Mouse (Mus musculus): ENCODE results near the gene Dusp22.

The Dusp22 gene

DNA sequence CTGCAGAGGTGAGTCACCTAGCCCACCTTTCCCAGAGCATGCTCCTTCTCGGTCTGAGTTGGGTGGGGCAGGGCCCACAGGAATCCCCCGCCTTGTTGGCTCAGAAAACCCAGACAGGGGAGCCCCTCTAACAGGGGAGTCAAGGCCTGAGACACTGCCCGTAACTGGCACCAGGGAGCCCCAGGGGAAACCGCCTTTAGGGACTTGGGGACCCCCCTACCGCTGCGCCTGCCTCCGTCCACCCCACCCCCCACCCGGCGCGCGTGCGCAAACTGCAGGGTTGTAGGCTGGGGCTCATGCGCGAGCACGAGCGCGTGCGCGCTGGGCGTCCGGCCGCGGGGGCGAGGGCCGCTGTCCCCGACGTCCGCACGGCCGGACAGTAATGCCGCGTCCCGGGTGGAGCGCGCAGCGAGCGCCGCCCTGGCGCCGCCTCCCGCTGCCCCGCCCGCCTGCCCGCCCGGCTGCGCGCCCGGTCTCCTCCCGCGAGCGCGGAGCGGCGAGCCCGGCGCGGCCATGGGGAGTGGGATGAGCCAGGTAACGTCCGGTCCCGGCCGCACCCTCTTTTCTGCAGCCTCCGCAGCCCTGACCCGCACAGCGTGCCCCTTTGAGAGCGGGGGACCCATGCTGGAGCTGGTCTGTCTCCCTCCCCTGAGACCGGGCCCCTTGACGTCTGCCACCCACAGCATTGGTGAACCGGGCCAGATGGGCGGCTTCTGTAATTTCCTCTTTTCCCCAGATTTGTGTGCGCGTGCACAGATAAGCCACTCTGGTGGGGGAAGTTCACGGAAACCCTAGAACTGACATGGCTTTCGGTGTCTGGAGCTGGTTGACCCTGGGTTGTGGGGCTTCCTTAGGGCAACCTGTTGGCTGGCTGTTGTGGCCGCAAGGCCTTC, at the start of gene Dusp22:
Dusp22 (plus strand) TSS at position 387 of the 893 bp plus-strand sequence.
- Histone ChIP-seq H3K27me3 (ENCODE audit: control insufficient read depth, insufficient read depth, low read length, poor library complexity, severe bottlenecking) (no peaks in the 10 kb centered on the region), H3K36me3 (ENCODE audit: control insufficient read depth, insufficient read depth, low read length, poor library complexity, severe bottlenecking) (no peaks in the 10 kb centered on the region)
- peak; percentile 93 for DNase-seq (ENCODE audit: low read depth, low spot score)

DNA sequence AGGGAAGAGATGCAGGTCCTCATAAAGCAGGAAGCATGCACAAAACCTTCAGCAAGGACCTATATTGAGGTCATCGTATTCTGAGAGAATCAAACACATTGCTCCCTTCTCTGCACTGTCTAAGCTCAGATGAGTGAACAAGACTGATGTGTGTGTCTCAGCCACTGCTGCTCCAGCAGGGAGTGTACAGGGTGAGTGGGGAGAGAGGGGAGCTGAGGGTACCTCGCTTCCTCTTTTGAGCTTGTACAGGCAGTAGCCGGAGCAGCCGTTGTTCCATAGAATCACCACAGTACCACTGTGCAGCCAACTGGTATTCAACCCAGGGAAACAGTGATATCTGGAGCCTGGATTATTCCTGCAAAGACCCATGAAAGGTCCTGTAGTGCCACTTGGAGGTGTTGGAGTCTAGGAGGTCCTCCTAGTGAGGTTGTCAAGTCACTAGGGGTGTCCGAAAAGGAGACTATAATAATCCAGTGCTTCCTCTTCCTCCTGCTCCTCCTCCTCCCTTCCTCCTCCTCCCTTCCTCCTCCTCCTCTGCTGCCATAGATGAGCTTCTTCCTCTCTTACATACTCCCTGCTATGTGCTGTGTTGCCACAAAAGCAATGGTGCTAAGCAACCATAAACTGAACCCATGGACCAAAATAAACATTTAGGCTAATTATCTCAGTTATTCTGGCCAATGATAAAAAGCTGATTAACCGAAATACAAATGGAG, 47.6 kb upstream of the Dusp22 start:
- H3K36me3 ChIP-seq (ENCODE audit: control insufficient read depth, insufficient read depth, low read length, poor library complexity, severe bottlenecking), result no peaks in the 10 kb centered on the region
- DNase-seq (ENCODE audit: low read depth, low spot score), result peak; percentile 41
- H3K27me3 ChIP-seq (ENCODE audit: control insufficient read depth, insufficient read depth, low read length, poor library complexity, severe bottlenecking), result no peaks in the 10 kb centered on the region

DNA sequence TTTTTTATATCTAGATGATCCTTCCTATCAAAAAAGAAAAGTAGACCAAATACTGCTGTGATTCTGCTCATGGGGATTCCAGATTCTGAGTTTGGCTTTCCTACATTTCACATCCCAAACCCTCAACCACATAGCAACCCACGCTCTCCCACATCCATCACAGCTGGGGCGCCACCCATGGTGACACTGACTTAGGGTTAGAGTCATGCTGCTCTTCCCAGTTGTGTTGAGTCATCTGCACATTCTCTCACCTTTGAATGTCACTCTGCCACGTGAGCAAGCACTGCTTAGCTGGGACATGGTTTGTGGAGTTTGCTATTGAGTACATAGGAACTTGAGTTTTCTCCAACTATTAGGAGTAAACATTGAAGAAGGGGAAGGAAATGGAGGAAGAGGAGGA, 40.1 kb upstream of the Dusp22 start:
- H3K27me3 ChIP-seq (ENCODE audit: control insufficient read depth, insufficient read depth, low read length, poor library complexity, severe bottlenecking), result no peaks in the 10 kb centered on the region
- H3K36me3 ChIP-seq (ENCODE audit: control insufficient read depth, insufficient read depth, low read length, poor library complexity, severe bottlenecking), result no peaks in the 10 kb centered on the region
- no peak for DNase-seq (ENCODE audit: low read depth, low spot score)

DNA sequence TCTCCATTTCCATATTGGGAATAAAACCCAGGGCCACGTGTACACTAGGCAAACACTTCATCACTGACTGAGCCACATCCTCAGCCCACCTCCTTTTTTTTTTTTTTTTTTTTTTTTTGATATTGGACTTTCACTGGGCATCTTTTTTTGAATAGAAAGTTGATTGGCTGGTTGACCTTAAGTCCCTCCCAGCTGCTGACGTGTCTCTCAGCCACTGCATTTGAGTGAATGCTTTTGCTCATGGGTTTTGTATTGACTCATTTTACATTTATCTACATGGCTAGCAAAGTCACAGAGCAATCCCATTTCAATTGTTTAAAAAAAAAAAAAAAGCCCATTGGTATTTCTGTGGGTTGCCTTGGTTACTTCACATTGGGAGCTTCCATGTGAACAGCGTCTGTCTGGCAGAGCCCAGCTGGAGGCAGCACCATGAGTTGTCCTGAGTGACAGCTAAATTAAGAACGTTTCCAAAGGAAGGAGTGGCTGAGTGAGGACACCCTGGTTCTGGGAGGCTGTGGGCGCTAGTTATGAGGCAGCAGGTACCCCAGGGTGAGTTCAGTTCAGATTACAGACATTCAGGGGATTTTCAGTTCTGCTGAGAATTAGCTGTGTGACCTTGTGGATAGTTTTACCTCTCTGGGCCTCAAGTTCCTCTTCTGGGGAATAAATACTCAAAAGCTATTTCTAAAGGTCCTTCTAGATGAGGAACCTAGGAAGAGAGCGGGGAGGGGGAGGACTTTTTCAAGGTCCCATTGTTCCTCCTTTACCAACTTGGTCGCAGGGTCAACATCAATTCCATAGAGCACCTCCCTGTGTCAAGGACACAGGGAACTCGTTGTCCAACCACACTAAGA, 31.4 kb upstream of the Dusp22 start:
- no peaks in the 10 kb centered on the region for H3K36me3 ChIP-seq (ENCODE audit: control insufficient read depth, insufficient read depth, low read length, poor library complexity, severe bottlenecking)
- no peaks in the 10 kb centered on the region for H3K27me3 ChIP-seq (ENCODE audit: control insufficient read depth, insufficient read depth, low read length, poor library complexity, severe bottlenecking)
- DNase-seq (ENCODE audit: low read depth, low spot score), result peak; percentile 53

DNA sequence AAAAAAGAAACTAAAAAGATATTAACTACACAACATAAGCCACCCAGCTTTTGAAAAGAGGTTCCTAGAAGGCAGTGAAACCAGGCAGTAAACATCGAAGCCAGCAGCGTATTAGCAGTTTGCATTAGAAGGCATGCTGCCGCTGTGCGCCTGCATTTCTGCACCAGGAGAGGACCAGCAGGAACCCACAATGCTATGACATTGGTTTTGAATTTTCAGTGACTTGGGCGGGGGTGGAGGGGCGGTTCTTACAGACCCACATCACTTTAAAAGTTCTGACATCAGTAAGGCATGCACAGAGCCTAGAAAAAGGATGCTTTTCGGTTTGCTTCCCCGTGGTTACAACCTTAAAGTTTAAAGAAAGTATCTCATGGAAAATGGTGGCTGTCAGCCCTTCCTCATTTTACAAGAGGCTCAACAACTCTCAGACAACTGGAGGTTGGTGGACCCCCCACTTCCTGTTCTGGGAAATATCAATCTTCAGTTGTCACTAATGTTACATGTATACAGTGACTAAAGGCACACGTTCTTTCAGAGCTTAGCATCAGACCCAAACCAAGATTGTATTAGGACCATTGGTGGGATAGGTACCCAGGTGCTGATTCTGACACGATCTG, 29.9 kb upstream of the Dusp22 start:
- H3K27me3 ChIP-seq (ENCODE audit: control insufficient read depth, insufficient read depth, low read length, poor library complexity, severe bottlenecking), result no peaks in the 10 kb centered on the region
- no peaks in the 10 kb centered on the region for H3K36me3 ChIP-seq (ENCODE audit: control insufficient read depth, insufficient read depth, low read length, poor library complexity, severe bottlenecking)
- DNase-seq (ENCODE audit: low read depth, low spot score), result peak; percentile 67

DNA sequence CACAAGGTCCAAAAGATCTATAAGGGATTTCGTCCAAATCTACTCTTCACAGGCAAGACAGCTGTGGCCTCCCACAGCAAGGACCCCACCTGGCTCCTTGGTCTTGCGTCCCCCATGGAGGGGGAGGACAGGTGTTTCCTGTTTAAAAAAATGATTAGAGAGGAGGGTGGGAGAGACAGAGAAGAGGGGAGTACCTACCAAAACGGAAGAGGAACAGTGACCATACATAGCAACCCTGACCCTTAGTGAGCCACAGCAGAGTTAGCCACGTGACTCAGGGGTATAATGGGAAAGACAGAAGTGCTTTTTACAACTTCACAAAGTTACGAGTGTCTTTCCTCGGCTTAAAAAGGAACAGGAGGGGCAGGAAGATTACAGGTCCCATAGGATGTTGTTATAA, 26.8 kb upstream of the Dusp22 start:
- DNase-seq (ENCODE audit: low read depth, low spot score), result peak; percentile 70
- H3K27me3 ChIP-seq (ENCODE audit: control insufficient read depth, insufficient read depth, low read length, poor library complexity, severe bottlenecking), result no peaks in the 10 kb centered on the region
- H3K36me3 ChIP-seq (ENCODE audit: control insufficient read depth, insufficient read depth, low read length, poor library complexity, severe bottlenecking), result no peaks in the 10 kb centered on the region

DNA sequence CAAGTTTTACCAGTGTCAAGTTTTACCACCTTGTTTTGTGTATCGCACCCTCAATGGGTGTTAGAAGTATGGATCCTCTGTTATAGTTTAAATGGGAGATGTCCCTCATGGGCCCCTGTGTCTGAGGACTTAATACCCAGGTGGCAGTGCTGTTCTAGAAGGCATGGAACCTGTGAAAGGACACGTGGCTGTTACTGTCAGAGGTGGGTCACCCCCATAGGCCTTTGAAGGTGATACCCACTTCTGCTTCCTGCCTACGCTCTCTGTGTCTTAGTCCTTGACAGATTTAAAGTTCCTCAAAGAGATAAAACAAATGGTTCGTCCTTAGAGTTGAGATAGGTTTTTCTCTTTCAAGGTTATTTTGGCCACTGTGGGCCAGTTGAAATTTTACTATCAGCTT, 23.3 kb upstream of the Dusp22 start:
- Histone ChIP-seq H3K36me3 (ENCODE audit: control insufficient read depth, insufficient read depth, low read length, poor library complexity, severe bottlenecking) (no peaks in the 10 kb centered on the region), H3K27me3 (ENCODE audit: control insufficient read depth, insufficient read depth, low read length, poor library complexity, severe bottlenecking) (no peaks in the 10 kb centered on the region)
- DNase-seq (ENCODE audit: low read depth, low spot score), result peak; percentile 77

DNA sequence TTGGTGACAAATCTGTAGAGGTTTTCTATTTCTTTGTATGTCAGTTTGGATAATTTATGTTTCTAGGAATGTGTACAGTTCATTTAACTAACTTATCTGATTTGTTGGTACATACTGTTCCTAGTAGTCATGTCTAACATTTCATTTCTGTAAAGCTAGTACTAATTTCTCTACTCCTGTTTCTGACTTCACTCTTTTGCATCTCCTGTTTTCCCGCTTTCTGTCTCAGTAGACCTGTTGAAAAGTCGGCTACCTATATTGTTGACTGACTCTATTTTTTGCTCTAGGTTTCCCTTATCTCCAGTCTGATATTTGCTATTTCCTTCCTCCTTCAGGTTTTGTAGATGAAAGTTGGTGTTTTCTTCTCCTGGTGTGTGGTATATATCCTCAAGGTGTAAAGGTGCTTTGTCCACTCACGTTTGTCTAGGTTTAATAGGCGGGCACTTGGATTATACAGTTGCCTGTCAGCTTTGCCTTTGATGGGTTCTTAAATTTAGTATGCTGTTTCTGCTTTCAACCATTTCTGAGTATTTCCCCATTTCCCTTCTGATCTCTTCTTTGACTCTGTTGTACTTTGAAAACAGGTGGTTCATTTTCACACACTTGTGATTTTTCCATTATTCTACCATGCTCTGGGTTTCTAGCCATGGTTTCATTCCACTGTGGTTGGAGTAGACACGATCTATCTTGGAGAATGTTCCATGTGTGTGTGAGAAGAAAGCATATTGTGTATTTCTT, 21.3 kb upstream of the Dusp22 start:
- no peaks in the 10 kb centered on the region for H3K36me3 ChIP-seq (ENCODE audit: control insufficient read depth, insufficient read depth, low read length, poor library complexity, severe bottlenecking)
- DNase-seq (ENCODE audit: low read depth, low spot score), result no peak

DNA sequence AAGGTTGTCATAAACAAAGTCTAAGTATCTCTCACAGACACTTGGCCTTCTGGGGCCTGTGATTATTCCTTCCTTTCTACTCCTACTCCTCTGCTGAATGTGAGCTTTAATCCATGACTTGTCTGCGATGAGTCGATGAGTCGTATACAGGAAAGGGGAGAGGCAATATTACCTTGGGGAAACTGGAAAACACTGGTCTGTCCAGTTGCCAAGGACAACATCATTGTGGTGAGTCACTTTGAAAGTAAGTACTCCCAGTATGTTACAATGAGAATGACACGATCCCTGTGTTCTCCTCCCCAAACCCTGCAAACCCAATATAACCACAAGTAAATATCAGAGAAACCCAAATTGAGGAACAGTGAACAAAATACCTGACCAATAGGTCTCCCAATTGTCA, 17.7 kb upstream of the Dusp22 start:
- no peak for DNase-seq (ENCODE audit: low read depth, low spot score)
- Histone ChIP-seq H3K27me3 (ENCODE audit: control insufficient read depth, insufficient read depth, low read length, poor library complexity, severe bottlenecking) (no peaks in the 10 kb centered on the region), H3K36me3 (ENCODE audit: control insufficient read depth, insufficient read depth, low read length, poor library complexity, severe bottlenecking) (no peaks in the 10 kb centered on the region)

More for the DNA sequence above, 21.3 kb upstream of the Dusp22 start:
- H3K27me3 ChIP-seq (ENCODE audit: control insufficient read depth, insufficient read depth, low read length, poor library complexity, severe bottlenecking), result no peaks in the 10 kb centered on the region

DNA sequence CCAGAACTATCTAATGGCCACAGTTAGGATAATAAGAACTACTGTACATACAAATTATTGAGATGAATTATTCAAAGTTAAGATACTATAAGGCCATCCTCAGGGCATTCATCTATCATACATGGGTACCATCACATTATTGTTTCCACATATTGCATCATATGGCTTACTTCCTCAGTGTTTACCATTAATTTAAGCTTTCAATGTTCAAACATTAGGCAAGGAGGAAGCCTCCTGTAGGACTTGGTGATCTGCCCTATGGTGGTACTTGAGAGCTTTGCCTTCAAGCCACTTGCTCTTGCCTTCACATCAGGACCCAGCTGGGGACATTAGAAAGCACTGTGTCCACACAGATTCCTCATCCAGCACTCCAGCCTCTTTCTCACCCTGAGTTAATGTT, 11.3 kb upstream of the Dusp22 start:
- DNase-seq (ENCODE audit: low read depth, low spot score), result no peak
- Histone ChIP-seq H3K27me3 (ENCODE audit: control insufficient read depth, insufficient read depth, low read length, poor library complexity, severe bottlenecking) (no peaks in the 10 kb centered on the region), H3K36me3 (ENCODE audit: control insufficient read depth, insufficient read depth, low read length, poor library complexity, severe bottlenecking) (no peaks in the 10 kb centered on the region)

DNA sequence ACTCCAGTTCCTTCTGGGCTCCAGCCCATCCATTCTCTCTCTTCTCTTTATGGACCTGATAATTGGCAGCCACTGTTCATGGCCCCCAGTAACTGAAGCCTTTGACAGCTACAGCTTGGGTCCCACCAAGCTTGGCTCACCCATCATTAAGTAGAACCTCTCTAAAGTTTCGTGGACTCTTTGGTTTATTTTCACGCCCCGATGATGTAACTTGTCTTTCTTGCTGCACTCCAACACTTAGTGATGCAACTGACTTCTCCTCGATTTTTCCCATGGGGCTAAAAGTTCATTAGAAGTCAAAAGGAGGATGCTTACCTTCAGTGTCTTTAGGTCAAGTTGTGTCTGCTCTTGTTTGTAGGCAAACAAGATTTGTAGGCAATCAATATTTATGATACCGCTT, 10.6 kb upstream of the Dusp22 start:
- Histone ChIP-seq H3K27me3 (ENCODE audit: control insufficient read depth, insufficient read depth, low read length, poor library complexity, severe bottlenecking) (no peaks in the 10 kb centered on the region), H3K36me3 (ENCODE audit: control insufficient read depth, insufficient read depth, low read length, poor library complexity, severe bottlenecking) (no peaks in the 10 kb centered on the region)
- DNase-seq (ENCODE audit: low read depth, low spot score), result no peak

DNA sequence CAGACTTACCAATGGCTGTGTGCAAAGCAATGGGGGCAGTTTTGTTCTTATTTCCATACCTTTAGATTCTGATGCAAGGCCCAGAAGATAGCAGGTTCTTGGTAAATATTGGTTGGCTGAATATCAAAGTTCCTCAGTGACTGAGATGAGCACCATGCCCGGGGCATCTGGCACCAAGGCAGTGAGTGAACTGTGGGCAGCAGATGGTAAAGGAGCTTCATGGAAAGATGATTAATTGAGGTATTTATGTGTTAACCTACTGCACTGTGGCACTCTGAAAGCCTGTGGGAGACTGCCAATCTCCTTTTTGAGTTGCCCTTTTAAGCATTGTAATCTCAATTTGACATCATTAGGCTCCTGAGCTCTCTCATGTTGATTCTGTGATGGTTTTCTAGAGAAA, 9.1 kb upstream of the Dusp22 start:
- Histone ChIP-seq H3K36me3 (ENCODE audit: control insufficient read depth, insufficient read depth, low read length, poor library complexity, severe bottlenecking) (no peaks in the 10 kb centered on the region), H3K27me3 (ENCODE audit: control insufficient read depth, insufficient read depth, low read length, poor library complexity, severe bottlenecking) (no peaks in the 10 kb centered on the region)
- no peak for DNase-seq (ENCODE audit: low read depth, low spot score)

DNA sequence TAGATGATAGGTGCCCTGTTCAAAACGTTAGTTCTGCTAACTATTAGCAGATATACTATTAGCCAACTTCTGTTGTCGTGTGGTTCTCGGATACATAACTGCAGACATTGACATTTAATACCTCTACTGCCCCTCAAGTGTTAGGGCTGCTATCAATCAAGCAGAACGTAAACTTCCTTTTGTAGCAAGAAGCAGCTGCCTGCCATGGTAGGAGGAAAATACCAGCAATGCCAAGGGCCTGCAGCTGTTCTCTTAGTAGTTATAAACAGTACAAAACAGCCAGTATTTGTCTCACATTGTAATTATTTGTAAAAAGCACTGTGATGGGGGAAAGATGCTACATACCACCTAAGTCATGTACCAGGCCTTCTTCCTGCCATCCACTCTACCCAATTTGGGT, 6.7 kb upstream of the Dusp22 start:
- no peak for DNase-seq (ENCODE audit: low read depth, low spot score)
- Histone ChIP-seq H3K36me3 (ENCODE audit: control insufficient read depth, insufficient read depth, low read length, poor library complexity, severe bottlenecking) (no peaks in the 10 kb centered on the region), H3K27me3 (ENCODE audit: control insufficient read depth, insufficient read depth, low read length, poor library complexity, severe bottlenecking) (no peaks in the 10 kb centered on the region)

DNA sequence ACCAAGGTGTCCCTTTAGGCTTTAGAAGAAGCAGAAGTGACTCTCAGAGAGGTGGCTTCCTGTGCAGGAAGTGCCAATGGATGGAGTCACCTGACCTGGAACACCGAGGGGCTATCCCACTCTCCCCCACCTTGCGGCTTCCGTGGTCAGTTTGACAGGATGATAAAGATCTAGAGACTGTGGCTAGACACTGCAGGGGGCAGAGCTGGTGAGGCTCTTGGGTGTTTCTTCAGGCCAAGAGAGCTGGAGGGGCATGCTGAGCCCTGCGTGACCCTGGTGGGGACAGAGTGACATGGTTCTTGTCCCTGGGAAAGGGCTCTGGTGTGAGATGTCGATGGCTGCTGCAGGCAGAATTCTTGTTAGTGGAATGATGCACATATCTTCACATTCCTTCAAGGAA, 5.3 kb upstream of the Dusp22 start:
- Histone ChIP-seq H3K36me3 (ENCODE audit: control insufficient read depth, insufficient read depth, low read length, poor library complexity, severe bottlenecking) (no peaks in the 10 kb centered on the region), H3K27me3 (ENCODE audit: control insufficient read depth, insufficient read depth, low read length, poor library complexity, severe bottlenecking) (no peaks in the 10 kb centered on the region)
- DNase-seq (ENCODE audit: low read depth, low spot score), result no peak
